Mouse (Mus musculus) heart, adult 8-10 months (tissue): Measurements from ENCODE around the gene Cnnm2. TPM values are rescaled to one million over a fixed set of nuclear protein-coding genes. Genes with fewer than 3 reads are reported as not detected.

ENCODE experiments used
- DNase-seq: peaks from one replicate; pipeline ENCODE4 v3.0.0; 2022; ENCODE audit warnings: low spot score
- total RNA-seq, 4 experiments: library from RNA; stranded (reverse); gene quantifications; 2 replicates each; pipeline ENCODE4 v1.2.4; 2022

Gene Cnnm2
- total RNA-seq, 4 experiments from 2014 or later, result 5.2 to 8.4 (median 6.0) TPM

- no peak for DNase-seq
Observed at GRCm38 (mm10) chr19:46886826-46887225, 125.4 kb downstream of the Cnnm2 start.

GRCm38 (mm10) chr19:46887811-46888527 is 126.6 kb downstream of the Cnnm2 start:
- no peak for DNase-seq

GRCm38 (mm10) chr19:46889666-46890065 is 128.3 kb downstream of the Cnnm2 start:
- DNase-seq, result no peak

GRCm38 (mm10) chr19:46890657-46891056 is 129.3 kb downstream of the Cnnm2 start:
- DNase-seq, result no peak

- DNase-seq, result no peak
Observed at GRCm38 (mm10) chr19:46892856-46893255, 131.5 kb downstream of the Cnnm2 start.

GRCm38 (mm10) chr19:46893484-46893883 is 132.1 kb downstream of the Cnnm2 start:
- no peak for DNase-seq

GRCm38 (mm10) chr19:46897135-46897534 is 135.7 kb downstream of the Cnnm2 start:
- DNase-seq, result no peak

- no peak for DNase-seq
Observed at GRCm38 (mm10) chr19:46898222-46898621, 136.8 kb downstream of the Cnnm2 start.

- peak; percentile 67 for DNase-seq
Observed at GRCm38 (mm10) chr19:46899306-46899705, 137.9 kb downstream of the Cnnm2 start.

- no peak for DNase-seq
Observed at GRCm38 (mm10) chr19:46899871-46900270, 138.5 kb downstream of the Cnnm2 start.

GRCm38 (mm10) chr19:46900786-46901185 is 139.4 kb downstream of the Cnnm2 start:
- no peak for DNase-seq

GRCm38 (mm10) chr19:46901323-46901722 is 139.9 kb downstream of the Cnnm2 start:
- peak; percentile 34 for DNase-seq

GRCm38 (mm10) chr19:46903379-46903778 is 142.0 kb downstream of the Cnnm2 start:
- no peak for DNase-seq

GRCm38 (mm10) chr19:46904907-46905306 is 143.5 kb downstream of the Cnnm2 start:
- DNase-seq, result no peak

GRCm38 (mm10) chr19:46905383-46905782 is 144.0 kb downstream of the Cnnm2 start:
- DNase-seq, result no peak

- DNase-seq, result no peak
Observed at GRCm38 (mm10) chr19:46905971-46906370, 144.6 kb downstream of the Cnnm2 start.

- DNase-seq, result no peak
Observed at GRCm38 (mm10) chr19:46908207-46908606, 146.8 kb downstream of the Cnnm2 start.

GRCm38 (mm10) chr19:46908977-46909376 is 147.6 kb downstream of the Cnnm2 start:
- DNase-seq, result peak; percentile 83

- DNase-seq, result no peak
Observed at GRCm38 (mm10) chr19:46911492-46911891, 150.1 kb downstream of the Cnnm2 start.

- no peak for DNase-seq
Observed at GRCm38 (mm10) chr19:46913626-46914025, 152.2 kb downstream of the Cnnm2 start.

- DNase-seq, result no peak
Observed at GRCm38 (mm10) chr19:46915406-46916080, 154.1 kb downstream of the Cnnm2 start.

GRCm38 (mm10) chr19:46920571-46920970 is 159.2 kb downstream of the Cnnm2 start:
- DNase-seq, result no peak

- no peak for DNase-seq
Observed at GRCm38 (mm10) chr19:46926357-46926756, 165.0 kb downstream of the Cnnm2 start.
